Mouse (Mus musculus) hindbrain, embryonic 15.5 days (tissue): ENCODE measurements at regions not wholly inside any gene's neighbourhood (a gene's known extent, or its start where the extent isn't known, plus 50 kb on each side); places are given as distances from the start of the nearest gene placed in this dataset.
"Not testable (repeated sequence)": the region's sequence is repeated elsewhere in the genome, so short reads cannot be mapped to it uniquely, and the experiment has no call there.

ENCODE experiments used
- ATAC-seq: fragments of 200-750 bp; cut with Nextera tagmentation; 2 replicates; pipeline ENCODE4 v1.8.0; 2017; ENCODE audit warnings: low read depth, moderate number of reproducible peaks, moderate TSS enrichment; ENCODE audit not compliant: low FRiP score
- H3K27ac ChIP-seq: fragments of 300-500 bp; sonication (generic); replicated peaks from 2 replicates; pipeline ENCODE4 v1.5.1; 2015; ENCODE audit warnings: mild to moderate bottlenecking, inconsistent platforms
- H3K27me3 ChIP-seq: fragments of 300-500 bp; sonication (generic); 2 replicates; pipeline ENCODE4 v1.6.1; 2015; ENCODE audit warnings: control low read depth, inconsistent platforms
- H3K36me3 ChIP-seq: fragments of 300-500 bp; sonication (generic); 2 replicates; pipeline ENCODE4 v1.6.1; 2015; ENCODE audit warnings: control low read depth, inconsistent platforms
- H3K4me1 ChIP-seq: fragments of 300-500 bp; sonication (generic); replicated peaks from 2 replicates; pipeline ENCODE4 v1.6.1; 2015; ENCODE audit warnings: control low read depth, inconsistent platforms
- H3K4me2 ChIP-seq: fragments of 300-500 bp; sonication (generic); 2 replicates; pipeline ENCODE4 v1.6.1; 2015; ENCODE audit warnings: moderate library complexity, mild to moderate bottlenecking, inconsistent platforms
- H3K4me3 ChIP-seq: fragments of 300-500 bp; sonication (generic); 2 replicates; pipeline ENCODE4 v1.5.1; 2015; ENCODE audit warnings: mild to moderate bottlenecking, inconsistent platforms
- H3K9ac ChIP-seq: fragments of 300-500 bp; sonication (generic); 2 replicates; pipeline ENCODE4 v1.6.1; 2015; ENCODE audit warnings: inconsistent platforms
- H3K9me3 ChIP-seq: fragments of 300-500 bp; sonication (generic); 2 replicates; pipeline ENCODE4 v1.6.1; 2016; ENCODE audit warnings: control low read depth, inconsistent platforms
- WGBS: fragments of 180-500 bp; shearing (Covaris S2); methylation state at CpG from one replicate; pipeline ENCODE4 v1.1.7; 2015; 5-methylcytosine and 5-hydroxymethylcytosine counted together

GRCm38 (mm10) chr6:81805942-81806341 is 117.5 kb upstream of the Gcfc2 start:
- WGBS = 88% methylated on average over 11 of the region's 11 CpGs
- ATAC-seq = no peak

GRCm38 (mm10) chr6:81808712-81809111 is 114.8 kb upstream of the Gcfc2 start:
- no peak for ATAC-seq

More at GRCm38 (mm10) chr6:81805942-81806341, 117.5 kb upstream of the Gcfc2 start:
- H3K36me3 ChIP-seq = no peaks in the 10 kb centered on the region
- H3K9ac ChIP-seq = no peak overlapping the region
- H3K4me2 ChIP-seq = no peak overlapping the region
- H3K4me1 ChIP-seq = no peaks in the 10 kb centered on the region
- no peaks in the 10 kb centered on the region for H3K9me3 ChIP-seq
- H3K4me3 ChIP-seq = no peak overlapping the region
- H3K27me3 ChIP-seq = no peaks in the 10 kb centered on the region
- H3K27ac ChIP-seq = no peak overlapping the region

GRCm38 (mm10) chr6:81815248-81815961 is 108.1 kb upstream of the Gcfc2 start:
- no peak overlapping the region for H3K27ac ChIP-seq
- no peaks in the 10 kb centered on the region for H3K9me3 ChIP-seq
- H3K4me2 ChIP-seq = no peak overlapping the region
- H3K4me1 ChIP-seq = peaks cover 4% of the 10 kb centered on the region
- no peak overlapping the region for H3K4me3 ChIP-seq
- no peaks in the 10 kb centered on the region for H3K36me3 ChIP-seq
- 76% methylated on average over 8 of the region's 8 CpGs for WGBS
- H3K9ac ChIP-seq = no peak overlapping the region
- no peaks in the 10 kb centered on the region for H3K27me3 ChIP-seq
- no peak for ATAC-seq

More at GRCm38 (mm10) chr6:81808712-81809111, 114.8 kb upstream of the Gcfc2 start:
- H3K4me3 ChIP-seq = no peak overlapping the region
- H3K9me3 ChIP-seq = no peaks in the 10 kb centered on the region
- 95% methylated on average over 13 of the region's 13 CpGs for WGBS
- H3K27ac ChIP-seq = no peak overlapping the region
- H3K27me3 ChIP-seq = no peaks in the 10 kb centered on the region
- no peaks in the 10 kb centered on the region for H3K4me1 ChIP-seq
- H3K36me3 ChIP-seq = no peaks in the 10 kb centered on the region
- no peak overlapping the region for H3K4me2 ChIP-seq
- no peak overlapping the region for H3K9ac ChIP-seq

GRCm38 (mm10) chr6:81815962-81816338 is 107.5 kb upstream of the Gcfc2 start:
- Histone ChIP-seq H3K27me3 (no peaks in the 10 kb centered on the region), H3K4me3 (no peak overlapping the region), H3K36me3 (no peaks in the 10 kb centered on the region), H3K4me1 (peaks cover 4% of the 10 kb centered on the region), H3K9me3 (no peaks in the 10 kb centered on the region), H3K4me2 (no peak overlapping the region), H3K27ac (no peak overlapping the region), H3K9ac (no peak overlapping the region)
- 67% methylated on average over 7 of the region's 7 CpGs for WGBS
- ATAC-seq = no peak

- Histone ChIP-seq H3K4me1 (peaks cover 4% of the 10 kb centered on the region), H3K4me3 (no peak overlapping the region), H3K36me3 (no peaks in the 10 kb centered on the region), H3K27ac (peak overlapping the region; percentile 62), H3K27me3 (no peaks in the 10 kb centered on the region), H3K9me3 (no peaks in the 10 kb centered on the region), H3K4me2 (0 out of 2 replicates have a peak overlapping the region, but pooled peaks have one; percentile 9), H3K9ac (no peak overlapping the region)
- 64% methylated on average over 9 of the region's 9 CpGs for WGBS
- peak; percentile 85 for ATAC-seq
These were observed 106.2 kb upstream of the Gcfc2 start for GRCm38 (mm10) chr6:81817050-81817827.

GRCm38 (mm10) chr6:81818573-81818972 is 104.9 kb upstream of the Gcfc2 start:
- Histone ChIP-seq H3K4me2 (no peak overlapping the region), H3K4me3 (no peak overlapping the region), H3K36me3 (no peaks in the 10 kb centered on the region), H3K27me3 (no peaks in the 10 kb centered on the region), H3K4me1 (peaks cover 4% of the 10 kb centered on the region), H3K9me3 (no peaks in the 10 kb centered on the region), H3K27ac (no peak overlapping the region), H3K9ac (no peak overlapping the region)
- ATAC-seq = no peak
- 94% methylated on average over 10 of the region's 10 CpGs for WGBS

GRCm38 (mm10) chr6:81820078-81820477 is 103.4 kb upstream of the Gcfc2 start:
- no peaks in the 10 kb centered on the region for H3K27me3 ChIP-seq
- WGBS = 75% methylated on average over 5 of the region's 5 CpGs
- peaks cover 4% of the 10 kb centered on the region for H3K4me1 ChIP-seq
- no peak overlapping the region for H3K9ac ChIP-seq
- no peak overlapping the region for H3K4me3 ChIP-seq
- no peak overlapping the region for H3K27ac ChIP-seq
- H3K36me3 ChIP-seq = no peaks in the 10 kb centered on the region
- ATAC-seq = no peak
- no peak overlapping the region for H3K4me2 ChIP-seq
- no peaks in the 10 kb centered on the region for H3K9me3 ChIP-seq

GRCm38 (mm10) chr6:81839474-81840153 is 83.9 kb upstream of the Gcfc2 start:
- Histone ChIP-seq H3K4me2 (peak overlapping the region; percentile 44), H3K4me3 (no peak overlapping the region), H3K27ac (no peak overlapping the region), H3K9me3 (no peaks in the 10 kb centered on the region), H3K4me1 (no peaks in the 10 kb centered on the region), H3K27me3 (no peaks in the 10 kb centered on the region), H3K36me3 (no peaks in the 10 kb centered on the region), H3K9ac (no peak overlapping the region)
- ATAC-seq = peak; percentile 69
- 65% methylated on average over 11 of the region's 11 CpGs for WGBS

GRCm38 (mm10) chr6:81868207-81868606 is 55.3 kb upstream of the Gcfc2 start:
- not testable (repeated sequence) for H3K27ac ChIP-seq, ATAC-seq, H3K27me3 ChIP-seq, H3K4me1 ChIP-seq, H3K4me2 ChIP-seq, H3K9ac ChIP-seq, H3K4me3 ChIP-seq, H3K9me3 ChIP-seq, H3K36me3 ChIP-seq
- WGBS = 93% methylated on average over 13 of the region's 13 CpGs
